Mouse (Mus musculus) neural tube, embryonic 12.5 days (tissue): ENCODE results near the gene Gm21958. TPM values are rescaled to one million over a fixed set of nuclear protein-coding genes. Genes with fewer than 3 reads are reported as not detected.

Experiments used
- ATAC-seq: fragments of 200-750 bp; cut with Nextera tagmentation; 2 replicates; pipeline ENCODE4 v1.8.0; 2017; ENCODE audit warnings: low read depth, mild to moderate bottlenecking, moderate TSS enrichment, moderate library complexity; ENCODE audit not compliant: low FRiP score
- H3K27ac ChIP-seq: fragments of 300-500 bp; sonication (generic); 2 replicates; pipeline ENCODE4 v1.5.1; 2016
- H3K27me3 ChIP-seq: fragments of 300-500 bp; sonication (generic); replicated peaks from 2 replicates; pipeline ENCODE4 v1.6.1; 2016; ENCODE audit warnings: mild to moderate bottlenecking
- H3K36me3 ChIP-seq: fragments of 300-500 bp; sonication (generic); 2 replicates; pipeline ENCODE4 v1.6.1; 2016; ENCODE audit warnings: mild to moderate bottlenecking
- H3K4me1 ChIP-seq: fragments of 300-500 bp; sonication (generic); 2 replicates; pipeline ENCODE4 v1.6.1; 2016
- H3K4me2 ChIP-seq: fragments of 300-500 bp; sonication (generic); replicated peaks from 2 replicates; pipeline ENCODE4 v1.6.1; 2016; ENCODE audit warnings: mild to moderate bottlenecking
- H3K4me3 ChIP-seq: fragments of 300-500 bp; sonication (generic); 2 replicates; pipeline ENCODE4 v1.5.1; 2016
- H3K9ac ChIP-seq: fragments of 300-500 bp; sonication (generic); 2 replicates; pipeline ENCODE4 v1.6.1; 2016; ENCODE audit warnings: mild to moderate bottlenecking
- H3K9me3 ChIP-seq: fragments of 300-500 bp; sonication (generic); 2 replicates; pipeline ENCODE4 v1.6.1; 2016; ENCODE audit warnings: mild to moderate bottlenecking
- WGBS: fragments of 180-500 bp; shearing (Covaris S2); methylation state at CpG from one replicate; pipeline ENCODE4 v1.1.7; 2016; 5-methylcytosine and 5-hydroxymethylcytosine counted together
- polyA plus RNA-seq: library from polyadenylated mRNA; unstranded; fragments of >200 nt; fragmentation: Nextera tagmentation; extraction: Ambion mirVana; gene quantifications from 2 replicates; pipeline ENCODE4 v1.2.1, GENCODE M21; 2016

The Gm21958 gene
- polyA plus RNA-seq, 1 experiment from 2014 or later, result not detected

DNA sequence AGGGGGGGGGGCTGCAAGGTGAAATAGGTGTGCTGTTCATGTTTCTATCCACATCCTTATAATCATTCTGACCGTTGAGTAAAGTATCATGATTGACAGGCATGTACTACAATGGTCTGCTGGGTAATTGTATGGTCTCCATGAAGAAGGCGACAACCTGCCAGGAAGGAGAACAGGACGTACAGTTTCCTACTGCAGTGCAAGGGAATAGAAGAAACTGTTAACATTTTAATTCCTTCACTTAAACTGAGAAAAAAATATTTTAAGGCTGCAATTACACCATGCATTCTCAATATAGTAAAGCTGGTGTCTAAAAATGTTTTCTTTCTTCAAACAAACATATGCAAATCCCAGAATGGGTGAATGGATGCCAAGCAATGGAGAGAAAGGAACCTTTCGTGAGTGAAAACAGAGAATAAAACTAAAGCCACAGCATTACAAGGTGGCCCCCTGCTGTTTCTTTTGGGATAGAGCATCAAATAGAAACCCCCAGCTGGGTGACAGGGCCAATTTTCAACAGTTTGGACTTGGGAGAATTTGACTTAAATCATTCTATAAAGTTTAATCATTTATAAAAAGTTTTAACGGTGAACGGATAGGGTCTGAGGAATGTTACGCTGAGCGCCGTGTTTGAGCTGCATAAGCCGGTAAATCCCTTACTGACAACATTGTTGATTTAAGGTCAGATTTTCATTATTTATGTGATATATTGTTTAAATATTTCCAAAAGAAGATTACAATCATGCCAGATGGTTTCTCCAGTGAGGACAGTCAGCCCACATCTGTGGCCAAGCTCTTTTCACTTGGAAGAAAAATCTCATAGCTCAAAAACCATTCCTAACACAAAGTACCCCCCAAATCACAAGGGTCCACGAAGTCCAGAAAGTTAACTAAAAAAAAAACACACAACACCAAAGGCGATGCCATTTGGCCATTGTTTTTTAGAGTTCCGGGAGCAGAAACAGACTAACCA is 41.3 kb downstream of the Gm21958 start:
- ATAC-seq, result no peak
- no peak overlapping the region for H3K4me3 ChIP-seq
- H3K36me3 ChIP-seq, result no peaks in the 10 kb centered on the region
- 72% methylated on average over 13 of the region's 13 CpGs for WGBS
- H3K4me2 ChIP-seq, result no peak overlapping the region
- H3K4me1 ChIP-seq, result no peaks in the 10 kb centered on the region
- no peak overlapping the region for H3K27ac ChIP-seq
- H3K27me3 ChIP-seq, result no peaks in the 10 kb centered on the region
- H3K9me3 ChIP-seq, result no peaks in the 10 kb centered on the region
- H3K9ac ChIP-seq, result no peak overlapping the region

DNA sequence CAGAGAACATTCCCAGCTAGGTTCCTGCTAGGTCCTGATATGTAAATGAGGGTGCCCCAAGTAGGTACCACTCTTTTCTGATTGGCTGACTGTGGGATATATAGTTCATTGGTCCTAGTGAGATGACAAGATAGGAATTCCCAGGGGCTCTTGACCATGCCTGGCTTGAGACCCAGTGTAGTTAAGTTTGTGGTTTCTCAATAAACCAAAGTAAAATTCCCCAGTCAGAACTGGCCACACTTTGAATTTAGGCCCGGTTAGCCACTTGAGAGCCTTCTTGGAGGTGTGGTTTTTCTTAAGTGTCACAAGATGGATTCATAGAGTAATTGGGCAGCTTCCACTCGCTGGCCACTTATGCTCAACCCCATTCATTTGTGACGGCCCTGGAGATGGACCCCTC is 42.0 kb downstream of the Gm21958 start:
- Histone ChIP-seq H3K4me1 (no peaks in the 10 kb centered on the region), H3K4me2 (no peak overlapping the region), H3K27me3 (no peaks in the 10 kb centered on the region), H3K27ac (no peak overlapping the region), H3K36me3 (no peaks in the 10 kb centered on the region), H3K4me3 (no peak overlapping the region), H3K9ac (no peak overlapping the region), H3K9me3 (no peaks in the 10 kb centered on the region)
- ATAC-seq, result no peak
- 90% methylated on average over 3 of the region's 3 CpGs for WGBS

DNA sequence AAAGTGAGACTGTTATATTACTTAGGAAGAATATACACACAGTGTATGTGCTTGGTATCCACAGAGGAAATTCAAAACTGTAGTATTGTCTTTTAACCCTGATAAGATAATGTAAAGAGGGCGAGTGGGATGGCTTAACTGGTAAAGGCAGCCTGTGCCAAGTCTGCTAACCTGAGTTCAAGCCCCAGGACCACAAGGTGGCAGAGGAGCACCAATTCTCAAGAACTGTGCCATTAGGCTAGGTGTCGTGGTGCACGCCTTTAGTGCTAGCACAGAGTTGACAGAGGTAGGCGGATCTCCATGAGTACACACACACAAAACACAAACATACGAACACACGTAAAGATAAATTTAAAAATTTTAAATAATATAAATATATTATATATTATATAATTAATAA is 44.6 kb downstream of the Gm21958 start:
- H3K9ac ChIP-seq, result no peak overlapping the region
- no peaks in the 10 kb centered on the region for H3K27me3 ChIP-seq
- H3K4me3 ChIP-seq, result no peak overlapping the region
- H3K9me3 ChIP-seq, result no peaks in the 10 kb centered on the region
- H3K27ac ChIP-seq, result no peak overlapping the region
- no peaks in the 10 kb centered on the region for H3K4me1 ChIP-seq
- H3K4me2 ChIP-seq, result no peak overlapping the region
- ATAC-seq, result no peak
- 87% methylated on average over 6 of the region's 6 CpGs for WGBS
- H3K36me3 ChIP-seq, result no peaks in the 10 kb centered on the region

DNA sequence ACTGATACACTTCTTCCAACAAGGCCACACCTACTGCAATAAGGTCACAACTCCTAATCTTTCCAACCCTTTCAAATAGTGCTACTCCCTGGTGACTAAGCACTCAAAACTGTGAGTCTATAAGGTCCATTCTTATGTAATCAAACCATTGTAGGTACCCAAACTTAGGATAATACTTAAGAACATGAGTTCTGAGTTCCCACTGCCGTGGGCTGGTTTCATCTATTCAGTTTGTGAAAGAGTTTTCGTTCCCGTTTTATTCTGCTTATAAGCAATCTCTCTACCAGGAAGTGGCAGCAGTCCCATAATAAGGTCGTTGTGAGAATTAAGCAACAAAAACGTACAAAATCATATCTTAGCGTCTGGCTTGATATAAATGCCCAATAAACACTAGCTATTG is 45.4 kb downstream of the Gm21958 start:
- 88% methylated on average over 6 of the region's 6 CpGs for WGBS
- Histone ChIP-seq H3K36me3 (no peaks in the 10 kb centered on the region), H3K4me3 (no peak overlapping the region), H3K9me3 (no peaks in the 10 kb centered on the region), H3K4me1 (no peaks in the 10 kb centered on the region), H3K27me3 (no peaks in the 10 kb centered on the region), H3K27ac (no peak overlapping the region), H3K4me2 (no peak overlapping the region), H3K9ac (no peak overlapping the region)
- no peak for ATAC-seq

DNA sequence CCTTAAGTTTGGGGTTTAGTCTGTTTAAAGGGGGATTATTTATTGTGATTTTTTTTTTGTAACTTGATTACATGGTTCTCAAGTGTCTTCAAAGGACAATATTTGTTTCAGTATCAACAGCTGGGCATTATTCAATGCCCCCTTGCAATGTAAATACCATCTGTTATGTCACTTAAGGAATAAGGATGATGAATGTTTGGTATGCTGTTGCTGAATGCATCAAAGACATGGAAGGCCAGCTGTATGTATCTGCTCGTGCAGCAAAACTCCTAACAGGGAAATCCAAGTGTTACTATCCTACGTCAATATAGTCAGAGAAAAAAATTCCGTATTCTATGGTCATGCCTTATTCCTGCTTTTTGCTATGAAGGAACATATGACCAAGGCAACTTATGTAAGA is 46.0 kb downstream of the Gm21958 start:
- Histone ChIP-seq H3K9me3 (no peaks in the 10 kb centered on the region), H3K27me3 (no peaks in the 10 kb centered on the region), H3K36me3 (no peaks in the 10 kb centered on the region), H3K4me3 (no peak overlapping the region), H3K4me1 (no peaks in the 10 kb centered on the region), H3K4me2 (no peak overlapping the region), H3K9ac (no peak overlapping the region), H3K27ac (no peak overlapping the region)
- WGBS, result 83% methylated on average over 3 of the region's 3 CpGs
- no peak for ATAC-seq

Other genes with a start within 250 kb of the Gm21958 start
- gene Supt20, start 21.5 kb downstream of the Gm21958 start, polyA plus RNA-seq, result 97.0 and 104 TPM in 2 replicates
- gene Exosc8, start 21.0 kb upstream of the Gm21958 start, polyA plus RNA-seq, result 96.2 and 98.1 TPM in 2 replicates
- gene Alg5, start 21.2 kb upstream of the Gm21958 start, polyA plus RNA-seq, result 44.2 and 45.5 TPM in 2 replicates
- 0.44 and 0.45 TPM in 2 replicates for gene Smad9, start 41.2 kb upstream of the Gm21958 start, polyA plus RNA-seq
- gene Rfxap, start 93.4 kb upstream of the Gm21958 start, polyA plus RNA-seq, result 59.7 and 67.0 TPM in 2 replicates
- 0.17 and 0.28 TPM in 2 replicates for gene Sertm1, start 201.5 kb upstream of the Gm21958 start, polyA plus RNA-seq